In the genomic region with DNA sequence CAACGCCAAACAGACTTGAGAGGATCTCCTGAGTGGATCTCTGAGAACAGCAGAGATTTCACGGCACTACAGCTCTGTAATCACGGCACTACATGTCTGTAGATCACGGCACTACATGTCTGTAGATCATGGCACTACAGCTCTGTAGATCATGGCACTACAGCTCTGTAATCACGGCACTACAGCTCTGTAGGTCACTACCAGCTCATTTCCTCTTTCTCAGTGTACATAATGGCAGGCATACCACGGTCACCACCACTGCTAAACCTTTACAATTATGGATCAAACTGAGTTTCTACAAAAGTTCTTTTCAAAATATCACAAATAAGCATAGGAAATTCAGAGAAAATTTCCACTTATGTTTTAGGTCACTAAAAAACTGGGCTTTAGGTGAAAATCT, we compare ENCODE assay signal across 23 mouse cellular contexts.
"Had no signal": no experiment of that assay in that cellular context is flagged by ENCODE, and none has a peak within 500 bp of the region (broad histone marks: within the 10 kb centered on the region; RNA-seq: fewer than 3 reads in every experiment).

No protein-coding gene starts in this region.

- DNase-seq: kidney, adult 18-20 months; kidney, adult 9 months; kidney, postnatal 25 days; layer of hippocampus, adult 9-11 months; layer of hippocampus, postnatal 36 days; liver; lung, adult 18-20 months; lung, postnatal 10 days; lung, postnatal 4 days; right cerebral cortex, postnatal 14 days; right cerebral cortex, postnatal 4 days; thymus, postnatal 25 days had no signal

- H3K4me3 ChIP-seq: intestine, embryonic 15.5 days; layer of hippocampus, adult 2 months; left cerebral cortex, adult 2 months; limb, embryonic 12.5 days; liver, embryonic 12.5 days; liver, embryonic 15.5 days; lung, embryonic 15.5 days; midbrain, embryonic 10.5 days; midbrain, embryonic 13.5 days had no signal

- H3K27me3 ChIP-seq: intestine, embryonic 15.5 days; liver, embryonic 15.5 days; lung, embryonic 15.5 days; midbrain, embryonic 13.5 days had no signal

- ATAC-seq: intestine, embryonic 15.5 days; liver, embryonic 12.5 days; midbrain, embryonic 13.5 days; midbrain, embryonic 16.5 days had no signal

- H3K36me3 ChIP-seq: intestine, embryonic 15.5 days; limb, embryonic 12.5 days; liver, embryonic 12.5 days; liver, embryonic 15.5 days; lung, embryonic 15.5 days; midbrain, embryonic 10.5 days; midbrain, embryonic 13.5 days had no signal

- H3K27ac ChIP-seq: intestine, embryonic 15.5 days; layer of hippocampus, adult 2 months; left cerebral cortex, adult 2 months; limb, embryonic 12.5 days; liver, embryonic 12.5 days; liver, embryonic 15.5 days; lung, embryonic 15.5 days; midbrain, embryonic 10.5 days; midbrain, embryonic 13.5 days; stomach, postnatal 0 days had no signal

- H3K9me3 ChIP-seq: intestine, embryonic 15.5 days; limb, embryonic 12.5 days; liver, embryonic 12.5 days; liver, embryonic 15.5 days; lung, embryonic 15.5 days; midbrain, embryonic 10.5 days; midbrain, embryonic 13.5 days had no signal

- H3K4me1 ChIP-seq: intestine, embryonic 15.5 days; liver, embryonic 12.5 days; liver, embryonic 15.5 days; lung, embryonic 15.5 days; midbrain, embryonic 10.5 days; midbrain, embryonic 13.5 days had no signal
